Mouse (Mus musculus): ENCODE data around the gene Pde4b. TPM values are rescaled to one million over a fixed set of nuclear protein-coding genes. Genes with fewer than 3 reads are reported as not detected.

Gene Pde4b
- polyA plus RNA-seq, 1 experiment from 2014 or later, result 15.6 TPM

DNA sequence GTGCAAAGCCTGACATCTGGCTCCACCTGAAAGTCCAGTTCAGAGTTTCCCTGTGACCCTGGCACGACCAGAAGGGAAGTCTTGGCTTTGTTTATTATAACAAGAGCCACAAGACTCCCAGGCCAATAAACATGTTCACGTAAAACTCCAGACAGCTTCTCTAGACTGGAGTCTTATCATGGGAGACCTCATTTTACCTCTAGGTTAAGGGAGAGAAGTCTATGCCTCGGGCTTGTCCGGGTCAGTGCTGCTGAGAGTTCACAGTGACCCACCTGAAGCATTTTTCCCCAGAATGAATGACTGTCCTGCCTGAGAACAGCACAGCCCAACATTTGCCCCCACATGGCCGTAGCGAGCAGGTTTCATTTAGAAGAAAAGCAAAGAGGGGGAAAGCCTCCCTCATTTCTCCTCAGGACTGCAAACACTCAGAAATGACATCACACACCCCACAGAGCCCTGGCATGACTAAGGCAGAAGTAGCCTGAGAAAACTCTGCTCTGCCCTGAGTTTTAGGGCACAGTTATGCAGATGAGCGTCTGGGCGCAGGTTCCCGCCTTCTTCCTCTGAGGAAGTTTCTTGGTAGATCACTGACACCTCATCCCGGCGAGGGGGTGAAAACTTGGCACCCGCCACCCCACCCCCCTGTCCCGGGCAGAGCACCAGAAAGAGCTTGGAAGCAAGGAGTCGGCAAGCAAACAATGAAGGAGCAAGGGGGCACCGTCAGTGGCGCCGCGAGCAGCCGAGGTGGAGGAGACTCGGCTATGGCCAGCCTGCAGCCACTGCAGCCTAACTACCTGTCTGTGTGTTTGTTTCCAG is 482.8 kb downstream of the Pde4b start:
- WGBS, result under 1% methylated on average over 20 of the region's 20 CpGs
- peak overlapping the region; percentile 33 for H3K4me3 ChIP-seq
- no peaks in the 10 kb centered on the region for H3K27me3 ChIP-seq (replicated peaks)
- H3K36me3 ChIP-seq, result no peaks in the 10 kb centered on the region
- no peak overlapping the region for H3K27ac ChIP-seq
- peak overlapping the region; percentile 72 for H3K4me2 ChIP-seq (replicated peaks)
- H3K4me1 ChIP-seq, result peaks cover 15% of the 10 kb centered on the region
- ATAC-seq (ENCODE audit: low FRiP score, low read depth), result peak; percentile 77
- no peaks in the 10 kb centered on the region for H3K9me3 ChIP-seq
- H3K9ac ChIP-seq, result peak overlapping the region; percentile 41

GRCm38 (mm10) chr4:102570766-102571411 is 483.5 kb downstream of the Pde4b start:
- H3K27me3 ChIP-seq (replicated peaks), result no peaks in the 10 kb centered on the region
- H3K4me3 ChIP-seq, result peak overlapping the region; percentile 33
- WGBS, result 5% methylated on average over 20 of the region's 20 CpGs
- ATAC-seq (ENCODE audit: low FRiP score, low read depth), result peak; percentile 21; the same call in 1 of the 2 replicates
- H3K9me3 ChIP-seq, result no peaks in the 10 kb centered on the region
- H3K9ac ChIP-seq, result peak overlapping the region; percentile 41
- H3K4me2 ChIP-seq (replicated peaks), result peak overlapping the region; percentile 72
- H3K4me1 ChIP-seq, result peaks cover 15% of the 10 kb centered on the region
- H3K27ac ChIP-seq, result no peak overlapping the region
- no peaks in the 10 kb centered on the region for H3K36me3 ChIP-seq

DNA sequence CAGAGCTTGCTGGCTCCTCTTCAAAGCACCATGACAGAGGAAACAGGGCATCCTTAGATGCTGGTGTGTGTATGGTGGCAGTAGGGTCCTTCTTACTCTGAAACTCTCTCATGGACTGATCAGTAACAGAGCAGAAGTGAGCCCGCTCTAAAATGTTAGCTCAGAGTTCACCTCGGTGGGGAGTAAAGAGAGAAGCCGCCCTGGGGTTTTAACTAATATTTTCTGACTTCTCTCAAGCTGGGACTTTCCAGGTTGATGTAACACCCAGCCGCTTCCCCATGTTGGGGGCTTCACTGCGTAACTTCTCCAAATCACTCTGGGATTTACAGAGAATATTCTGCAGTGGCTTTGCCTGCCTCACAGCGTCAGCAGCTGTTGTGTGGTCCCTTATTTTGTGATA is 484.7 kb downstream of the Pde4b start:
- H3K27ac ChIP-seq, result no peak overlapping the region
- no peaks in the 10 kb centered on the region for H3K9me3 ChIP-seq
- ATAC-seq (ENCODE audit: low FRiP score, low read depth), result no peak
- peaks cover 15% of the 10 kb centered on the region for H3K4me1 ChIP-seq
- no peak overlapping the region for H3K9ac ChIP-seq
- H3K27me3 ChIP-seq (replicated peaks), result no peaks in the 10 kb centered on the region
- H3K4me3 ChIP-seq, result no peak overlapping the region
- H3K4me2 ChIP-seq (replicated peaks), result peak overlapping the region; percentile 26
- 82% methylated on average over 6 of the region's 6 CpGs for WGBS
- no peaks in the 10 kb centered on the region for H3K36me3 ChIP-seq

DNA sequence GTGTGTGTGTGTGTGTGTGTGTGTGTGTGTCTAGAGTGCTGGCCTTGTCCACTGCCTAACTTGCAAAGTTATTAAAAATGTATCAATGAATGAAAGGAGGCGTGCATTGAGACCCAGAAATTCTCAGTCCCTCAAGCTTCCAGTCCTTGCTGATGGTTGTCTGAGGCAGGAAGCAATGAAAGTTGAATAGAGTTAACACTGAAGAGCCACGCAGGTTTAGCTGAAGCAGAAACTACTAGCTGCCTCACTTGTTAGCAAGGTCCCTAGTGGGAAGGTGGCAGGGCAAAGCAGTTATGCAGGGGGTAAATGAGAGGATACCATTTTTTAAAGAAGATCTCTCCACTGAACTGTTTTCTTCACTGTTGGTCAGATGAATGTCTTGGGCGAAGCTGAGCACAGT is 485.2 kb downstream of the Pde4b start:
- Histone ChIP-seq H3K4me3 (no peak overlapping the region), H3K4me2 (replicated peaks) (no peak overlapping the region; the same call in 1 of the 2 replicates), H3K9me3 (no peaks in the 10 kb centered on the region), H3K4me1 (peaks cover 15% of the 10 kb centered on the region), H3K9ac (no peak overlapping the region), H3K27ac (no peak overlapping the region), H3K36me3 (no peaks in the 10 kb centered on the region), H3K27me3 (replicated peaks) (no peaks in the 10 kb centered on the region)
- ATAC-seq (ENCODE audit: low FRiP score, low read depth), result no peak
- 68% methylated on average over 3 of the region's 3 CpGs for WGBS

DNA sequence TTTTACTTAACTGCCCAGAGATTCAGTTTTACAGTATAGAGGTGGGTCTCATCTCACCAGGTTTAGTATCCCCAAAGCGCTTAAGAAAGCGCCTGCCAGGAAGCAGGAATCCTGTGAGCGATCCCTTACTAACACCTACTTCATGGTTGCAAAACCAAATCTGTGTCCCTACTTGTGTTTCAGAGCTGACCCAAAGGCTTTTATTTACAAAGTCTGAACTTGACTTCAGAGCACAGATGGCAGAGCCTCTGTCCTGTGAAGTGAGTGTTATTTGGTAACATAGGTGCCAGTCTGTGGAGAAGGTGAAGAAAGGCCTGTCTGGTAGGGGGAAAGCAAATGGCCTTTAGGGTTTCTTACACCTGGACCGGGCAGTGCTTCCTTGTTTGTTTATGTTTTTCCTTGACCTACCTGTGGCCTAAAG is 486.0 kb downstream of the Pde4b start:
- 86% methylated on average over 4 of the region's 4 CpGs for WGBS

DNA sequence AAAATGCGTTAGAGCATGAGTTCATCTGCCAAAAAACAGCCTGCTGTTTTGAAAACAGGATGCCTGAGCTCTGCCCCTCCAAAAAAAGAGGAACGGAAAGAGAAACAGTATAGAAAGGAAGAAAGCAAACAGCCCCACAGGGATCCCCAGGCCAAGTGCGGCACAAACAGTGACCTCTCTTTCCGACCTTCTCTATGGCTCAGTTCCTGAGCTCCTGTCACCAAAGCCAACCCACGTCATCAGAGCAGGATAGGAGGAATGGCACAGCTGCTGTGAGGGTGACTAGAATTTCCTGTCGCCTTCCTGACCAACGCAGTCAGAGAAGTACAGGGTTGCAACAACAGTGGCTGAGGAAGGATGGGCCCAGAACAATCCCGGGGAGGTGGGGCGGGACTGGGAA is 486.9 kb downstream of the Pde4b start:
- no peak for ATAC-seq (ENCODE audit: low FRiP score, low read depth)
- Histone ChIP-seq H3K36me3 (no peaks in the 10 kb centered on the region), H3K27me3 (replicated peaks) (no peaks in the 10 kb centered on the region), H3K4me1 (peaks cover 11% of the 10 kb centered on the region), H3K4me2 (replicated peaks) (no peak overlapping the region), H3K9me3 (no peaks in the 10 kb centered on the region), H3K4me3 (no peak overlapping the region), H3K9ac (no peak overlapping the region), H3K27ac (no peak overlapping the region)
- 51% methylated on average over 9 of the region's 9 CpGs for WGBS

More for the DNA sequence above, 486.0 kb downstream of the Pde4b start:
- H3K4me2 ChIP-seq (replicated peaks), result no peak overlapping the region
- ATAC-seq (ENCODE audit: low FRiP score, low read depth), result no peak
- H3K4me3 ChIP-seq, result no peak overlapping the region
- H3K4me1 ChIP-seq, result peaks cover 15% of the 10 kb centered on the region
- H3K9ac ChIP-seq, result no peak overlapping the region
- no peak overlapping the region for H3K27ac ChIP-seq
- no peaks in the 10 kb centered on the region for H3K27me3 ChIP-seq (replicated peaks)
- H3K36me3 ChIP-seq, result no peaks in the 10 kb centered on the region
- H3K9me3 ChIP-seq, result no peaks in the 10 kb centered on the region

DNA sequence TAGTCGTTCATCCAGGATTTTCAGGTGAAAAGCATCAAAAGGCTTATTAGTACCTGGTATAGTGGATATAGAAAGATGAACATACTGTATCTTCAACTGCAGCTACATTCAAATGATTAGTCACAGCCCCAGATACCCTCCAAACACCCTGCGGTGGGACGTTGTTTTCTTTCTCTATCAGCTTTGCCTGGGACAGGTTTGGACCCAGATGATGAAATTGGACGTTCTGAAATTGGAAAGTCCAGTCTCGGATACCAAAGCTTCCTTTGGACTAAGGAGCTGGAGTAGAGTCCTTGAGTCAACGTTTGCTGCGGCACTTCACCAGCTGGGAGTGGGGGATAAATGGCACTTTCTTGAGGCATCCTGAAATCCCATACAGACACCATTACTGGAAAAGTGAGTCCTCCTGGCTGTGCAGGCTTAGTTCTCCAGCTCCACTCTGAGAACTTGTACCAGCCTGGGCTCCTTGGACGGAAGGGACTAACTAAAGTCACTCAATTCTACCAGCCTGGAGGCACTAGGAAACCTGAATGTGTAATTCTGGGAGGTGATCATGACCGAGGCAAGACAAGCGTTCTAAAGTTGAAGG is 487.4 kb downstream of the Pde4b start:
- Histone ChIP-seq H3K4me1 (peaks cover 11% of the 10 kb centered on the region), H3K4me2 (replicated peaks) (no peak overlapping the region), H3K27me3 (replicated peaks) (no peaks in the 10 kb centered on the region), H3K36me3 (no peaks in the 10 kb centered on the region), H3K4me3 (no peak overlapping the region), H3K9ac (no peak overlapping the region), H3K9me3 (no peaks in the 10 kb centered on the region), H3K27ac (no peak overlapping the region)
- no peak for ATAC-seq (ENCODE audit: low FRiP score, low read depth)
- 83% methylated on average over 10 of the region's 10 CpGs for WGBS

- H3K9ac ChIP-seq, result no peak overlapping the region
- H3K4me2 ChIP-seq (replicated peaks), result no peak overlapping the region
- no peaks in the 10 kb centered on the region for H3K27me3 ChIP-seq (replicated peaks)
- no peak for ATAC-seq (ENCODE audit: low FRiP score, low read depth)
- no peaks in the 10 kb centered on the region for H3K4me1 ChIP-seq
- WGBS, result 86% methylated on average over 6 of the region's 6 CpGs
- H3K9me3 ChIP-seq, result no peaks in the 10 kb centered on the region
- H3K4me3 ChIP-seq, result no peak overlapping the region
- H3K36me3 ChIP-seq, result no peaks in the 10 kb centered on the region
- H3K27ac ChIP-seq, result no peak overlapping the region
Measured at GRCm38 (mm10) chr4:102576109-102576508, 488.8 kb downstream of the Pde4b start.

GRCm38 (mm10) chr4:102577636-102578035 is 490.3 kb downstream of the Pde4b start:
- H3K27me3 ChIP-seq (replicated peaks), result no peaks in the 10 kb centered on the region
- ATAC-seq (ENCODE audit: low FRiP score, low read depth), result no peak
- no peak overlapping the region for H3K4me2 ChIP-seq (replicated peaks)
- H3K27ac ChIP-seq, result no peak overlapping the region
- H3K4me3 ChIP-seq, result no peak overlapping the region
- no peaks in the 10 kb centered on the region for H3K9me3 ChIP-seq
- 86% methylated on average over 14 of the region's 14 CpGs for WGBS
- H3K36me3 ChIP-seq, result no peaks in the 10 kb centered on the region
- H3K4me1 ChIP-seq, result no peaks in the 10 kb centered on the region
- H3K9ac ChIP-seq, result no peak overlapping the region

- WGBS, result 93% methylated on average over 4 of the region's 4 CpGs
- Histone ChIP-seq H3K36me3 (no peaks in the 10 kb centered on the region), H3K27ac (no peak overlapping the region), H3K27me3 (replicated peaks) (no peaks in the 10 kb centered on the region), H3K4me2 (replicated peaks) (no peak overlapping the region), H3K9ac (no peak overlapping the region), H3K4me3 (no peak overlapping the region), H3K4me1 (no peaks in the 10 kb centered on the region), H3K9me3 (no peaks in the 10 kb centered on the region)
- no peak for ATAC-seq (ENCODE audit: low FRiP score, low read depth)
Measured at GRCm38 (mm10) chr4:102579051-102579450, 491.7 kb downstream of the Pde4b start.

- H3K9ac ChIP-seq, result no peak overlapping the region
- H3K27ac ChIP-seq, result no peak overlapping the region
- ATAC-seq (ENCODE audit: low FRiP score, low read depth), result no peak
- H3K4me3 ChIP-seq, result no peak overlapping the region
- H3K36me3 ChIP-seq, result no peaks in the 10 kb centered on the region
- H3K4me2 ChIP-seq (replicated peaks), result no peak overlapping the region
- WGBS, result 87% methylated on average over 2 of the region's 2 CpGs
- peaks cover 3% of the 10 kb centered on the region; the same call in 1 of the 2 replicates for H3K4me1 ChIP-seq
- H3K9me3 ChIP-seq, result no peaks in the 10 kb centered on the region
- no peaks in the 10 kb centered on the region for H3K27me3 ChIP-seq (replicated peaks)
Measured at GRCm38 (mm10) chr4:102579746-102580145, 492.4 kb downstream of the Pde4b start.

DNA sequence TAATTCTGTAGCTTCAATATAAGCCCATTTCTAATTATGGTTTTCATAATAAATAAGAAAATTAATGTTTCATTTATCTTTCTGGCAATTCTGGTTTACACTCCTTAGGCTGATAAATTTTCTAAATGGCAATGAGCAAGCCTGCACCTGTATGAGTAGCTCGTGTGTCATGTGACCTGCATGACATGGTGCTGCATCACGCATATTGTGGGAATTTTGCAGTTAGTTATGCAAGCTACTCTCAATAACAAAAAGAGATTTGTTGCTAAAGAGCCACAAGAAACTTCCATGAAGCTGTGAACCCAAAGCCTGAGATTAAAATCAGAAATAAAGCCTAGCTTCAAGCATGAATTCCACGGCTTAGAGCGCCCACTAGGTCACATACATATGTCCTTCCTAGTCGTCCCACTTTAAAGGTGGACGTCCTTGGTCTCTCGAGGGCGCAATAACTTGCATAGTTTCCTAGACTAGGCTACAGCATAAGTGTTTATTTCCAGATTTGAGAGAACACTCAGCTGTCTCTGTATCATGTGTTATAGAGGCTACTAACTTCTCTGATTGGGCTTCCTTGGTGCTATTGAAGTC is 494.9 kb downstream of the Pde4b start:
- Histone ChIP-seq H3K4me3 (no peak overlapping the region), H3K9ac (no peak overlapping the region), H3K36me3 (no peaks in the 10 kb centered on the region), H3K4me2 (replicated peaks) (no peak overlapping the region), H3K4me1 (peaks cover 6% of the 10 kb centered on the region; the same call in 1 of the 2 replicates), H3K9me3 (no peaks in the 10 kb centered on the region), H3K27me3 (replicated peaks) (no peaks in the 10 kb centered on the region), H3K27ac (no peak overlapping the region)
- ATAC-seq (ENCODE audit: low FRiP score, low read depth), result no peak
- 90% methylated on average over 8 of the region's 8 CpGs for WGBS
